Mouse (Mus musculus): Measurements from ENCODE around the gene Phactr1. TPM values are rescaled to one million over a fixed set of nuclear protein-coding genes. Genes with fewer than 3 reads are reported as not detected.

Gene Phactr1
- polyA plus RNA-seq, 1 experiment from 2014 or later, result 6.4 TPM

DNA sequence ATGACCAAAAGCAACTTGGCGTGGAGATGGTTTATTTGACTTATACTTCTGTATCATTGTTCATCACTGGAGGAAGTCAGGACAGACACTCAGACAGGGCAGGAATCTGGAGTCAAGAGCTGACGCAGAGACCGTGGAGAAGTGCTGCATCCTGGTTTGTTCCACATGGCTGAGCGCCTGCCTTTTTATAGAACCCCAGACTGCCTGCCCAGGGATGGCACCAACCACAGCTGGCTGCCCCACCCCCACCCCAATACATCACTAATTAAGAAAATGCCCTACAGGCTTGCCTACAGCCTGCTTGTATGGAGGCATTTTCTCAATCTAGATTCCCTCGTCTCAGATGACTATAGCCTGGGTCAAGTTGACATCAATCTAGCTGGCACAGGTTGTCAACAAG, 338.4 kb downstream of the Phactr1 start:
- WGBS, result 70% methylated on average over 5 of the region's 5 CpGs
- ATAC-seq (ENCODE audit: insufficient number of reproducible peaks, low FRiP score, low TSS enrichment, low read depth), result no peak
- no peak overlapping the region for H3K4me3 ChIP-seq
- H3K4me1 ChIP-seq, result no peaks in the 10 kb centered on the region
- no peaks in the 10 kb centered on the region for H3K9me3 ChIP-seq
- H3K36me3 ChIP-seq, result no peaks in the 10 kb centered on the region
- H3K4me2 ChIP-seq, result no peak overlapping the region
- H3K27me3 ChIP-seq, result no peaks in the 10 kb centered on the region
- H3K27ac ChIP-seq, result no peak overlapping the region
- H3K9ac ChIP-seq, result no peak overlapping the region

DNA sequence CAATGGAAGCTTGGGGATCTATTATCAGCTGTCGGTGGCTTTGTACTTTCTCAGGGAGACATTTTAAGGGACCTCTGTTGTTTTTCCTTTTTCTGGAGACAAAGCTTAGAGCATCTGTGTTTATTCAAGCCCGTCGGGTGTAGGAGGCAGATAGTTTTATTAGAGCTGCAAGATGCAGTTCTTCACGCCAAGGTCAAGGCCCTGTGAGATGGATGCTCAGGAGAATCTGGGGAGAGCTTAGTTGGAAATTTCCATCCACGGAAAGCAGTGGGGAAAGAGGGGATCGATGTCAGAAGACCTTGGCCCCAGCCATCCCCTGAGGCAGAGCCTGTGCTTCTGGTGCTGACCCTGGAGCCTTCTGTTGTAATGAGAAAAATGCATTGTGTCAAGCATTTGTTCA, 340.6 kb downstream of the Phactr1 start:
- WGBS, result 76% methylated on average over 6 of the region's 6 CpGs
- ATAC-seq (ENCODE audit: insufficient number of reproducible peaks, low FRiP score, low TSS enrichment, low read depth), result no peak
- Histone ChIP-seq H3K27ac (no peak overlapping the region), H3K4me1 (no peaks in the 10 kb centered on the region), H3K4me2 (no peak overlapping the region), H3K9ac (no peak overlapping the region), H3K36me3 (no peaks in the 10 kb centered on the region), H3K27me3 (no peaks in the 10 kb centered on the region), H3K4me3 (no peak overlapping the region), H3K9me3 (no peaks in the 10 kb centered on the region)

DNA sequence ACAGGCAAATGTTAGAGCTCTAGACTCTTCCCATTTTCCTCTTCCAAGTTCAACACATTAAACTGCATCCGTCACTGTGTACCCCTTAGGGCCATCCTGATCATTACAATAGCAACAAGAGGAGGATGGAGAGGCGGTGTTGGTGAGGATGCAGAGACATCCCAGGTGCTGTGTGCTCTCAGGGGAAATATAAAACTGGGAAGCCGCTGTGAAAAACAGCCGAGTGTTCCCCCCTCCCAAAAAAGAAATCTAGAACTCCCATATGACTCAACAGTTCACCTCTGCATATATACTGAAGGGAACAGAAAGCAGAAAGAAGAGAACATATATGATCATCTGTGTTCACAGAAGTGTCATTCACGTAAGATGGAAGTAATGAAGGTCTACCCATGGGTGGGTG, 342.6 kb downstream of the Phactr1 start:
- Histone ChIP-seq H3K4me3 (no peak overlapping the region), H3K27ac (no peak overlapping the region), H3K9ac (no peak overlapping the region), H3K27me3 (no peaks in the 10 kb centered on the region), H3K4me2 (no peak overlapping the region), H3K4me1 (no peaks in the 10 kb centered on the region), H3K9me3 (no peaks in the 10 kb centered on the region), H3K36me3 (no peaks in the 10 kb centered on the region)
- WGBS, result 71% methylated on average over 5 of the region's 5 CpGs
- no peak for ATAC-seq (ENCODE audit: insufficient number of reproducible peaks, low FRiP score, low TSS enrichment, low read depth)

DNA sequence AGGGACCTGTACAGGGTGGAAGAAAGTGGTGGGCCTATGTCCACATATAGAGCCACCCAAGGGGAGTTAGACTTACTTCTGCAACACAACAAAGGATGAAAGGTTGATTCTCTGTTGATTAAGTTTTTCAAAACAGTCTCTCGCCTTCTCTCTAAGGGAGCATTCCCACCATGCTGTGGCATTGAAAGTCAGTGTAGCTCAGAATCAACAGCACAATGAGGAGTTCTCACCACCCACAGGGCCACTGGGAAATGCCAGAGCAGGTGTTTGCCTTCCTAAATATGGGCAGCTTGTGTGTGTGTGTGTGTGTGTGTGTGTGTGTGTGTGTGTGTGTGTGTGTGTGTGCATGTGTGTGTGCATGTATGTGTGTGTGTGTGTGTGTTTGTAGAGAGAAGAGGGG, 347.1 kb downstream of the Phactr1 start:
- Histone ChIP-seq H3K9ac (no peak overlapping the region), H3K4me2 (no peak overlapping the region), H3K9me3 (no peaks in the 10 kb centered on the region), H3K27me3 (no peaks in the 10 kb centered on the region), H3K36me3 (no peaks in the 10 kb centered on the region), H3K27ac (no peak overlapping the region), H3K4me1 (no peaks in the 10 kb centered on the region), H3K4me3 (no peak overlapping the region)
- ATAC-seq (ENCODE audit: insufficient number of reproducible peaks, low FRiP score, low TSS enrichment, low read depth), result no peak
- WGBS, result 91% methylated on average over 1 of the region's 1 CpGs

DNA sequence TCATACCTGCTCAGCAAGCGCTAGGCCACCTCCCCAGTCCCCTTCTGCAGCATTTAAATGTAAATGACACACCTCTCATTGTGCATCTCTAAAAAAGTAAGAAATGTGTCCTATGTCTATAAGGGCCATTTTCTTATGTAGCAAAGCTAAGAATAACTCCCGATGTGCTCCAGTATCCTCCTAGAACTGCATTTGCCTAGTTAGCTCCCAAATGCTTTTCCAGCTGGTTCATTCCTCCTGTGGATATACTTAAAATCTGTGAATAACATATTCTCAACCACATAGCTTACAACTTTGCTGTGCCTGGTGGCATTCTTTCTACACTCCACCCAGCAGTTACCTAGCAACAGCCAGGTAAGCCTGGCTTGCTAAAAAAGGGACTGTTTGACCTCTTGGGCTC, 349.8 kb downstream of the Phactr1 start:
- Histone ChIP-seq H3K27ac (no peak overlapping the region), H3K36me3 (no peaks in the 10 kb centered on the region), H3K9me3 (no peaks in the 10 kb centered on the region), H3K4me3 (no peak overlapping the region), H3K4me2 (no peak overlapping the region), H3K4me1 (no peaks in the 10 kb centered on the region), H3K27me3 (no peaks in the 10 kb centered on the region), H3K9ac (no peak overlapping the region)
- no peak for ATAC-seq (ENCODE audit: insufficient number of reproducible peaks, low FRiP score, low TSS enrichment, low read depth)
- 79% methylated on average over 2 of the region's 2 CpGs for WGBS

DNA sequence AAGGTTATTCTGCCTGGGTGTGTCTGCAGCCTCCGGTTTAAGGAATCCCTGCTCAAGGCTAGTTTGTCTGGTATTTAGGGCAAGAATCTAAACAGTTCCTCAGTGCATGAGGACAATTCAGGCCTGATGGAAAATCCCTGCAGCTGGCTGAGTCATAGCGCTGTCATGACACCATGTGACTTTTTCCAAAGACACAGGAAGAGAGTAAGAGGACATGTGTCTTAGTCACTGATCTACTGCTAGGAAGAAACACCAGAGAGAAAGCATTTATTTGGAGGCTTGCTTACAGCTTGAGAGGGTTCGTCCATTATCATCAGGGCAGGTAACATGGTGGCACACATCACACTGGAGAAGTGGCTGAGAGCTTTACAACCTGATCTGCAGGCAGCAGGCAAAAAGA, 352.0 kb downstream of the Phactr1 start:
- H3K9ac ChIP-seq, result no peak overlapping the region
- H3K9me3 ChIP-seq, result no peaks in the 10 kb centered on the region
- no peaks in the 10 kb centered on the region for H3K4me1 ChIP-seq
- H3K27me3 ChIP-seq, result no peaks in the 10 kb centered on the region
- ATAC-seq (ENCODE audit: insufficient number of reproducible peaks, low FRiP score, low TSS enrichment, low read depth), result no peak
- H3K27ac ChIP-seq, result no peak overlapping the region
- no peaks in the 10 kb centered on the region for H3K36me3 ChIP-seq
- WGBS, result 88% methylated on average over 3 of the region's 3 CpGs
- no peak overlapping the region for H3K4me3 ChIP-seq
- no peak overlapping the region for H3K4me2 ChIP-seq

DNA sequence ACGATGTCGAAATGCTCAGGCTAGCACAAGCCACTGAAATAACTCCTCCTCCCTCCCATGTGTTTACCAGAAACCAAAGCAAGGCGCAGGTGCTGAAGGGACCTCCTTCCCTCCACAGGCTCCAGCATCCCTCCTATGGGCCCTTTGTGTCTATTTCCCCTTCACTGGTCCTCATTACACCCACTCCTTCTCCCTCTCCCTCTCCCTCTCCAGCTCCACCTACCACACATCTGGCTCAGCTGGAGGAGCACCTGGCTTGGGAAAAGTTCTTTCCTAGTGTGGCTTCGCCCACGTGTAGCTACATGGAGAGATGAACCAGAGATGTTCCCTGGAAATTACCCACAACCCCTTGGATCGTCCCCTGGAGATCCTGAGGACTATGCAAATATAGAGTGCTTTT, 356.1 kb downstream of the Phactr1 start:
- ATAC-seq (ENCODE audit: insufficient number of reproducible peaks, low FRiP score, low TSS enrichment, low read depth), result no peak
- H3K36me3 ChIP-seq, result no peaks in the 10 kb centered on the region

DNA sequence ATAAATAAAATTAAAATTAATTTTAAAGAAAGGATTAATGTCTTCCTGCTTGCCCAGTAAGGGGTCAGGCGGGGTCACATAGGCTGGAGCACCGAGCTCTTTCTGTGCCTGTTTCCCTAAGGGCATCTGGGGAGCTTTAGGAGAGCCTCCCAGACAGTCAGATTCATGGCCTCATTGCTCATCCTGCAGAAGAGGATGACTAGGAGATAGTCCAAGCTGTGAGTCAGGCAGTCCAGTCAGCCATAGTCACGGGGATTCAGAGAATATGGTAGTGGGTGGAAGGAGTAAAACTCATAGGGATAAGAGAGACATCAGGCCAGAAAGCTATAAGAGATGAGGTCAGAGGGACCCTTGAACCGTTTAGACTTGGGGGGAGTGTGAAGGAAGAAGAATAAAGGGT, 362.3 kb downstream of the Phactr1 start:
- ATAC-seq (ENCODE audit: insufficient number of reproducible peaks, low FRiP score, low TSS enrichment, low read depth), result no peak

More for the DNA sequence above, 356.1 kb downstream of the Phactr1 start:
- H3K27me3 ChIP-seq, result no peaks in the 10 kb centered on the region
- H3K4me1 ChIP-seq, result no peaks in the 10 kb centered on the region
- H3K27ac ChIP-seq, result no peak overlapping the region
- no peak overlapping the region for H3K9ac ChIP-seq
- no peak overlapping the region for H3K4me2 ChIP-seq
- no peak overlapping the region for H3K4me3 ChIP-seq
- no peaks in the 10 kb centered on the region for H3K9me3 ChIP-seq
- 48% methylated on average over 6 of the region's 6 CpGs for WGBS

DNA sequence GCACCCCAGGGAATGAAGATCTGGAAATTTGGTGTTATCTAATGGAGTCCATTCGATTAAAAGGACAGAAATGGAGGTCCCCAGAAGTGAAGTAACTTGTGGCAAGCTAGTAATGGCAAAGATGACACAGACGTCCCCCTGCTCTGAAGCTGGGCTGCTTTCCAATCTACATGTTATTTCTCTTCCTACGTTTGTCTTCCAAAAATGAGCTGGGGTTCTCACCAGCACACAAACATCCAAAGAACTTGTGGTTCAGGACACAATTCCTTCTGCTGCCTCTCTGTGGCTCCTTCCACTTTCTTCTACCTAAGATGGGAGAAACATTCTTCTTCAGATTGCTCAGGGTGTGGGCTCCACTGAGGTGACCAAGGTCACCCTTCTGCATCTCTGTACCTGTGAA, 368.1 kb downstream of the Phactr1 start:
- no peaks in the 10 kb centered on the region for H3K27me3 ChIP-seq
- 55% methylated on average over 3 of the region's 3 CpGs for WGBS
- no peak overlapping the region for H3K9ac ChIP-seq
- no peaks in the 10 kb centered on the region for H3K4me1 ChIP-seq
- H3K4me2 ChIP-seq, result no peak overlapping the region
- H3K4me3 ChIP-seq, result no peak overlapping the region
- H3K27ac ChIP-seq, result no peak overlapping the region
- ATAC-seq (ENCODE audit: insufficient number of reproducible peaks, low FRiP score, low TSS enrichment, low read depth), result no peak
- H3K36me3 ChIP-seq, result no peaks in the 10 kb centered on the region
- no peaks in the 10 kb centered on the region for H3K9me3 ChIP-seq

More for the DNA sequence above, 362.3 kb downstream of the Phactr1 start:
- Histone ChIP-seq H3K9ac (no peak overlapping the region), H3K9me3 (no peaks in the 10 kb centered on the region), H3K4me3 (no peak overlapping the region), H3K27me3 (no peaks in the 10 kb centered on the region), H3K4me1 (no peaks in the 10 kb centered on the region), H3K36me3 (no peaks in the 10 kb centered on the region), H3K4me2 (no peak overlapping the region), H3K27ac (no peak overlapping the region)
- WGBS, result 69% methylated on average over 4 of the region's 4 CpGs

DNA sequence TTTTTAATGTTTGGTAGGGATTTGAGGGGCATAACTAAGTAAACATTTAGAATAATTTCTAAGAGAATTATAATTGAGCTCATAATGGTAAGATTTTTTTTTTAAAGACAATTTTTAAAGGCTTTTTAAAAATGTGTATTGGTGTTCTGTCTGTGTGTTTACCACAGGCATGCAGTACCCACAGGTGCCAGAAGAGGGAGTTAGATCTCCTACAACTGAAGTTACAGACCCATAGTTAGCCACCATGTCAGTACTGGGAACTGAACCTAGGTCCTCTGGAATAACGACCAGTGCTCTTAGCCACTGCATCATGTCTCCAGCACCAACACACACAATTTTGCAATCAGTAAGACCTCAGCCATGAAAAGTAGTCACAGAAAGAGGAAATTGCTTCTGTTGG, 372.8 kb downstream of the Phactr1 start:
- H3K27ac ChIP-seq, result no peak overlapping the region
- no peak overlapping the region for H3K4me2 ChIP-seq
- ATAC-seq (ENCODE audit: insufficient number of reproducible peaks, low FRiP score, low TSS enrichment, low read depth), result no peak
- no peaks in the 10 kb centered on the region for H3K9me3 ChIP-seq
- no peaks in the 10 kb centered on the region for H3K27me3 ChIP-seq
- no peak overlapping the region for H3K4me3 ChIP-seq
- H3K36me3 ChIP-seq, result no peaks in the 10 kb centered on the region
- no peak overlapping the region for H3K9ac ChIP-seq
- H3K4me1 ChIP-seq, result no peaks in the 10 kb centered on the region
- WGBS, result 92% methylated on average over 1 of the region's 1 CpGs

DNA sequence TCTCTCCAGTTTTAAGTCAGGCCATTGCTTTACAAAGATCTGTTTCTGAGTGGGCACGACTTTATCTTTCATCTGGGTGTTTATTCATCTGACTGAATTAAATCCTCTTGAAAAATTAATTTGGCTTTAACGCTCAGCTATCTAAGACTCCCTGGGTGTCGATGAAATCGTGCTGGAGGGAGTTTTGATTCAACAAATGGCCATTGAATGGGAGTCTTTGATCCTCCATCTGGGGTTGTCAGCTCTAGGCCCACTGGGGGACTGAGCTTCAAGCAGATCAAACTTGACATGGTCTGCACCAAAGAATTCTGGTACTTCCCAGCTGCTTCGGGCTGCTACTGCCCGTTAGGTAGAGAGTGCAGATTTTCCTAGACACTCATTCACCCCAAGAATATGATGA, 374.7 kb downstream of the Phactr1 start:
- Histone ChIP-seq H3K4me3 (no peak overlapping the region), H3K4me1 (no peaks in the 10 kb centered on the region), H3K4me2 (no peak overlapping the region), H3K9ac (no peak overlapping the region), H3K9me3 (no peaks in the 10 kb centered on the region), H3K36me3 (no peaks in the 10 kb centered on the region), H3K27ac (no peak overlapping the region), H3K27me3 (no peaks in the 10 kb centered on the region)
- 69% methylated on average over 6 of the region's 6 CpGs for WGBS
- no peak for ATAC-seq (ENCODE audit: insufficient number of reproducible peaks, low FRiP score, low TSS enrichment, low read depth)

DNA sequence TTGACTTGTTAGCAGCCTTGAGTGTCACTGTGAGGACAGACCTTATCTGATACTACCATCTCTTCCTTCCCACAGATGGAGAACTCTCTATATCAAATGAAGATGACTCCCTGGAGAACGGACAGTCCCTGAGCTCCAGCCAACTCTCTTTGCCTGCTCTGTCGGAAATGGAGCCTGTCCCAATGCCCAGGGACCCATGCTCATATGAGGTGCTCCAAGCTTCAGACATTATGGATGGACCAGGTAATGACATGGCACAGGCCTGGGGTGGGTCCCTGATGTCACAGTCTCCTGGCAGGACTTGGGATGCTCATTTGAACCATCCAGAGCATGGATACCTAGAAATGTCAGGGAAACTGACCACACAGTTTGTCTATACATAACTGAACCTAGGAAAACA, 376.7 kb downstream of the Phactr1 start:
- Histone ChIP-seq H3K4me2 (no peak overlapping the region), H3K9ac (no peak overlapping the region), H3K4me3 (no peak overlapping the region), H3K4me1 (no peaks in the 10 kb centered on the region), H3K27ac (no peak overlapping the region), H3K27me3 (no peaks in the 10 kb centered on the region), H3K36me3 (no peaks in the 10 kb centered on the region), H3K9me3 (no peaks in the 10 kb centered on the region)
- no peak for ATAC-seq (ENCODE audit: insufficient number of reproducible peaks, low FRiP score, low TSS enrichment, low read depth)
- 76% methylated on average over 2 of the region's 2 CpGs for WGBS

DNA sequence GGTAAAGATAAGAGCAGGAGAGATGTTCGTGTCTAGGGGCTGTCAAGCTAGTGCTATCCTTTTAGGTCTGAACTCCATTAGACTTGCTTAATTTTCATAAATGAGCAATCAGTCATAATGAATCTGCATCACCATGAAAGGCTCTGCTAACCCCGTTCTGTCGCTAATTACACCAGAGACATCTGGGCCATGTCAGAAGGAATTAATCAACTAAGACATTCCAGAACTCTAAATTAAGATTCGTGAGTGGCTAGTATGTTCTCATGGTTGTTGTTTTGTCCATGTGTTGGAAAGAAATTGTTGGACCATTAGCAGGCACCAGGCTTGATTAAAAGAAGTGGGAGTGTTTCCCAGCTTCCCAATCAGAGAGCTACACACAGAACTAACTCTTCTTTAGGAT, 382.9 kb downstream of the Phactr1 start:
- Histone ChIP-seq H3K4me2 (no peak overlapping the region), H3K4me1 (no peaks in the 10 kb centered on the region), H3K9ac (no peak overlapping the region), H3K27ac (no peak overlapping the region), H3K9me3 (no peaks in the 10 kb centered on the region), H3K4me3 (no peak overlapping the region), H3K27me3 (no peaks in the 10 kb centered on the region), H3K36me3 (no peaks in the 10 kb centered on the region)
- WGBS, result 49% methylated on average over 4 of the region's 4 CpGs
- no peak for ATAC-seq (ENCODE audit: insufficient number of reproducible peaks, low FRiP score, low TSS enrichment, low read depth)
